Mouse (Mus musculus) T-cell, adult 2 months (primary cell): ENCODE results near the gene Icmt.

Source experiments
- DNase-seq: peaks from one replicate; pipeline ENCODE4 v3.0.0; 2022; ENCODE audit warnings: low spot score

The Icmt gene

DNA sequence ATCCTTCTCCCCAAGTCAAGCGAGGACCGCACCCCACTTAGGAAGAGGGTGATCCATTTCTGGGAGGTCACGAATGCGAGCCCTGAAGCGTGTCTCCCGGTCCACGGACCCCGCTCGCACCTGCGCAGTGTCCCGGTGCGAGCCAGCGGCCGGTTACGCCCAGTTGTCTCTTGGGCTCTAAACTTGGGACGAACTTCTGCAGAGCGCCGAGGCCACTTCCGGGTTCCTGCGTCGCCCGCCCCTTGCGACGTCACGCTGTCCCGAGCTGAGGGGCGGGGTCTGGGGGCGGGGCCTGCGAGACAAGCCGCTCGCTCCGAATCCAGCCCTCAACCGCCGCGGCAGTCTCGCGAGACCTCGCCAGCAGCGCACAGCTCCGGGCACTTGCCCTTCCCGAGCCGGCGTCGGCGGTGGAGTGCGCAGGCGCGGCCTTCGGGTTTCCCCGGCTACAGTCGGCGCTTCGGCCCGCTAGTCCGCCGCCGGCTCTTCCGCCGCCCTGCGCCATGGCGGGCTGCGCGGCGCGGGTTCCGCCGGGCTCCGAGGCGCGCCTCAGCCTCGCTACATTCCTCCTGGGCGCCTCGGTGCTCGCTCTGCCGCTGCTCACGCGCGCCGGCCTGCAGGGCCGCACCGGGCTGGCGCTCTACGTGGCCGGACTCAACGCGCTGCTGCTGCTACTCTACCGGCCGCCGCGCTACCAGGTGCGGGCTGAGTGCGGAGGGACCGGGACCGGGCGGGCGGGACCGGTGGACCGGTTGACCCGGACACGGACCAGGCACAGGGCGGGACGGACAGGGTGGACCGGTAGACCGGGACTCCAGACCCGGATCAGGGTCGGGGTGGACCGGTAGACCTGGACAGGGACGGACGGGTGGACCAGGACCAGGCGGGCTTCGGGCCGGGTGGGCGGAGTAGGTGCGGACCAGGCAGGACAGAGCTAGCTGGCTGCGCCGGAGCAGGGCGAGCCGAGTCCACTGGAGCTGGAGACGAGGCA is at the start of gene Icmt:
Icmt (plus strand) TSS at position 354 of the 988 bp plus-strand sequence.
- DNase-seq: peak; percentile 100

DNA sequence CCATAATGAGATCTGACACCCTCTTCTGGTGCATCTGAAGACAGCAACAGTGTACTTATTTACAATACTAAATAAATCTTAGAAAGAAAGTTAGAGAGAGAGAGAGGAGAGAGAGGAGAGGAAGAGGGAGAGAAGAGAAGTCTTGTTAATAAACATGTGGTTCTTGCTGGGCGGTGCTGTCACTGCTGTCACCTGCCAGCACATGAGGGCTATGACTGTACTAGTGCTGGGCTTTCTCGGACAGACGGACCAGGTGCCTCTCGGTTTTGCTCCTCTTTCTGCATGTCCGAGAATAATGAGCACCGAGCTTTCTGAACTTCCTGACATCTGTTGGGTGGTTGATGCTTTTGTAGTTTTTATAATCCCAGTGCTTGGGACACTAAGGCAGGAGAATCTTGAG is 46.4 kb upstream of the Icmt start:
- DNase-seq: no peak

DNA sequence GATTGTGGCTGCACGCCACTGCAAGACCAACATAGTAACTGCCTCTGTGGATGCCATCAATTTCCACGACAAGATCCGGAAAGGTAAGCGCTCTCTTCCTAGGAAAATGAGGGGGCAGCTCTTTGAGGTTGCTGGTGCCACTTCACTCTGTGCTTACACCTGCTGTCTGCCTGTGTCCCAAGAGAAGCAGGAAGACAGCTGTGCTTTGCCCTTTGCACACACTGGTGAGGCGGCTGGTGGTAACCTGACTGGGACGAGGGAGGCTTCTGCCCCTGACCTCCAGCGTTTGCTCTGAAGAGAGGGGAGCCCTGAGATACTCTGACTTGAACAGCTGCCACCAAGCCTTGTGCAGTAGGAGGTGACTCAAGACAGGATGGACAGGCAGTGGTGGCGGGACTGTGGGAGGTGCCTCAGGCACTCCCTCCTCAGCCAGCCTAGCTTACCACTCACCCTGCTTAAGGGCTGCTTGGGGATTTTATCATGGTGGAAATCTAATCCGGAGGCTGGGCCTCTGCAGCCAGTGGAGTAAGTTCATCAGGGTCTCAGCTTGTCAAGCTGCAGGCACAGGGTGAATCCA is 43.8 kb upstream of the Icmt start:
- DNase-seq: no peak

DNA sequence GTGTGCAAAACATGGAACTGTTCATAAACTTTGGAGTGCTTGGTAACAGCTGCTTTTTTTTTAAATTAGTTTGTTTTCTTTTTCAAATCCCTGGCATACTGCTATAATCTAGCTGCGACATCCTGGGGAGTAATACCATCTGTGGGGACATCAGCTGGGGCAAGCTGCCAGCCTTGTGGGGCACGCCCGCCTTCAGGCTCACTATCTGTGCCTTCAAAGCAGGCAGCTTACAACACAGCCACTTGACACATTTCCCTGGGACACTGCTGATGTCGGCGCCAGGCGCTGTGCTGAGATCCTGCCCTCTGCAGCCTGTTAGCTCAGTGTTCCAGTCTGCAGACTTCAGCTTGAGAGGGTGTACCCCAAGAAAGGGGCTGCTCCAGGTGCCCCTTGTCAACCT is 40.0 kb upstream of the Icmt start:
- no peak for DNase-seq

DNA sequence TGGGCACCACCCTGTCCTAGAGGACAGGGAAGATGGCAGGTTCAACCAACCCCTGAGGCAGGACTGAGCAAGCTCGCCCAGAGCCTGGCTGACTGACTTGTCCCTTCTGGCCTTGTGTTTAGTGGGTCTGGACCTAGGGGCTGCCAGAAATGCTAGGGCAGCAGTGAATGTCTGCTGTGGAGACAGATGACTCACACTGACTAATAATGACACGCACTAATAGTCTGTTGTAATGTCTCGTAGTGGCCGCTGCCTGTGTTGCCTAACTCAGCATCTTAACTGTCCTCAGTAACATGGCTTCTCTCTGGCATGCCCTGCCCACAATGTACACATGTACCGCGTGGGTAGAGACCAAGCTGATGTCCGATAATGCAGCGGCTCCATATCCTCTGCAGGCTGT is 36.6 kb upstream of the Icmt start:
- no peak for DNase-seq

GRCm38 (mm10) chr4:152262187-152262586 is 34.8 kb upstream of the Icmt start:
- DNase-seq: no peak

DNA sequence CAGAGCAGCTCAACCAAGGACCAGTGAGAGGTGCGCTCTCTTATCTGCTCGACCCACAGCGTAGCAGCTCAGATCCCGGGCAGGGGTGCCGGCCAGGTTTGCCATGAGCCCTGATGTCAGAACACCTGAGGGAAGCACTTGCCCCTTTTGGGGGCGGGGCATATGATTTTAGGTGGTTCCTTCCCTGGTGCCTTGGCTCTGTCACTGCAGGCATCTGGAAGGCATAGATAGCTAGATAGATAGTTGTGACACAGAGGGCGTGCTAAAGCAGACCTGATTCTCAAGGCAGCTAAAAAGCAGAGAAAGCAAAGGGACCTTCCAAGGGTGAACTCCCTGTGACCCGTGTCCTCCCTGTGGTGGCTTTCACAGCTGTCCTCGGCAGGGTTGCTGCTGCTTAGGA is 33.9 kb upstream of the Icmt start:
- no peak for DNase-seq

GRCm38 (mm10) chr4:152263512-152264176 is 33.4 kb upstream of the Icmt start:
- DNase-seq: no peak

DNA sequence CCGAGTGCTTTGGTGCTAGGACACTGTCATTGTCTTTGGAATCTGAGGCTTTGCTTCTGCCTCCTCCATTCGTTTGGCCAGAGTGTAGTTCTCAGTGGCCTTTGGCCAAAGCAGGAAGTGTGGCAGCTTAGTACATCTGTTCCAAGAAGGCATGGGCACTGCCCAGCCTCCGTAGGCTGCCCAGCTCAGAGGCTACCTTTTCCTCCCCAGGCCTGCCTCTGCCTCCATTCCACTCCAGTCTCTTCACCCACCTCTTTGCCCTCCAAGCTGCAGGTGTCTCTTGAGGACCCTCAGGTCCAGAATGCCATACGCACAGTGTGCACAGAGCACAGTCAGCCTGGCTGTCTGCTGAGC is 32.9 kb upstream of the Icmt start:
- no peak for DNase-seq

GRCm38 (mm10) chr4:152264867-152265568 is 32.0 kb upstream of the Icmt start:
- DNase-seq: no peak

- no peak for DNase-seq
Measured at GRCm38 (mm10) chr4:152265791-152266190, 31.2 kb upstream of the Icmt start.

- DNase-seq: no peak
Measured at GRCm38 (mm10) chr4:152266236-152266895, 30.7 kb upstream of the Icmt start.

GRCm38 (mm10) chr4:152267748-152268369 is 29.2 kb upstream of the Icmt start:
- no peak for DNase-seq

DNA sequence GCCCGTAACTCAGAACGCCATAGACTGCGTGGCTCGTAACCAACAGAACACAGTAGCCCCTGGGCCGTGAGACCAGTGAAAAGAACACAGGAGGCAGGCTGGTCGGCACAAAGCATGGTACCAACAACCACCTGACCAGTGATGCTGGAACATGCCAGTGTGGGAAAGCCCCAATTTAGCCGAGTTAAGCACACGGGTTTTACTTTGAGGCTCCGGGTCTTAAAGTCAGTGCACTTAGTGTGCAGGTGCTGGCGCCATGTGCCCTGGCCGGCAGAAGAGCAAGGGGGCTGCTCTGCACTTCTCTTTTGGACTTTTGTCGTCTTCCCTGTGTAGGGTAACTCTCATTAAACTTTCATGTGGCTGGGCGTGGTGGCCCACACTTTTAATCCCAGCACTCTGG is 27.1 kb upstream of the Icmt start:
- DNase-seq: no peak

GRCm38 (mm10) chr4:152270599-152270998 is 26.4 kb upstream of the Icmt start:
- no peak for DNase-seq

GRCm38 (mm10) chr4:152271334-152271733 is 25.7 kb upstream of the Icmt start:
- DNase-seq: no peak

DNA sequence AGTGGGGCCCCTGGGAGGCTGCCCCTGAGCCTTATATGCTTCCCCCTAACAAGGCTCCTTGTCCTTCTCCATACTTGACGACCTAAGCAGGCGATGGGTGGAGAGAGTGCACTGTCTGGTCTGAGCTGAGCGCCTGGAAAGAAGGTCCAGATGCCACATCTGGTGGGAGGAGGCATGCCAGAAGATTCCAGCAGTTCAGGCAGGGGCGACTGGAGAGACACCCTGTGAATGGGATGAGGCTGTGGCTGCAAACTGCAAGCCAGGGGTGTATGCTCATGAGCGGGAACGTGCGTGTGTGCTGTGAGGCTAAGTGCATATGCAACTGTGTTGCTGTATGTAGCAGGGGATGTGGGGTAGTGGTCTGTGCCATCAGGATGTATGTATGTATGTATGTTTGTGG is 25.0 kb upstream of the Icmt start:
- DNase-seq: no peak

DNA sequence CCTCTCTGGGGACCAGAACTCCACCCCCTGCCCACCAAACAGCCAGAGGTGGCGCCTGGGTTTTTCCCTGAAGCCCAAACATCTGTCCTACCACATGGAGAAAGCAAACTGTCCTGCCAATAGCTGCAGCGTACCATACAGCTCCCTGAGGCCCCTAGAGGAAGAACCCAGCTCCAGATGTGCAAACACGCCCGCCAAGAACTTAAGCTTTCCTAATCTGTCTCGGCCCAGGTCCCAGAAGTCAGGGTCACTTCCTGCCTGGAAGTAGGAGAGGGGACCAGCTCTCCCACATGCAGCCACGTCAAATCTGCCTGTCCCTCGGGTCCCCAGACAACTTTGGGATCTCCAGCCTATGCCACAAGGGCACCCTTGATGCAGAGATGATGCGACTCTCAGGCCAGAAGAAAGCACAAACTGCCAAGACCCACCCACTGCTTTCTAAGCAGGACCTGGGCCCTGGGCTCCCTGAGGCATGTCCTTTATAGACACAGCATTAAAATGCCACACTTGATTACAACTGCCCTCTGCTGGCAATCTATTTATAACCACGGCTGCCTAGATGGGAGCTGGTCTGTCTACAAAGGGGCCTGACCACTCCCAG is 24.5 kb upstream of the Icmt start:
- no peak for DNase-seq

GRCm38 (mm10) chr4:152273191-152273590 is 23.8 kb upstream of the Icmt start:
- DNase-seq: no peak

DNA sequence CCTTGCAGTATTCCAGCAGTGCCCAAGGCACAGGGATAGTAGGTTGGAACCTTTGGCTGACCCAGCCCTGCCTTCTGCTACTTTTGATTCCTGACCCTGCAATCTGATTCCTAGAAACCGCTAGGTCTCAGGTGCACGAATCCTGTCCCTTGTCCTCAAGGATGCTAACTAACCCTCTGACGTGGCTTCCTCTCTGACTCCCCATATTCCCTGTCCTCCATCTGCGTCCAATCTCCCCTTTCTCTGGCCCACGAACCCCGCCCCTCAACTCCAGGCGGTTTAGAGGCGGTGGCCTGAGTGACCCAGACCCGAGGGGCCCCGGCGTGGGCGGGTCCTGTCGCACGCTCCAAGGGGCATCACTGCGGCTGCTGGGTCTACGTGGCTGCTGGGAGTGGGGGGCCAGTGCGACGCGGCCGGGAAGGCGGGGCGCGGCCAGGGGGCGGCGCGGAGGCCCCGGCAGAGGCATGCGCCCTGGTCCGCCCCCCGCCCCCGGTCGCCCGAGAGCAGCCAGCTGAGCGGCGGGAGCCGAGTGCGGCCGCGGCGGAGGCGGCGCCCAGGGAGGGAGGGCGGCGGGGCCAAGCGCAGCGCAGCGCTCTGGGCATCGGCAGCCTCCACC is 23.3 kb upstream of the Icmt start, which contains the start of gene Gpr153:
Gpr153 (plus strand) TSS at position 612 of the 616 bp plus-strand sequence.
- no peak for DNase-seq
